Mouse (Mus musculus): ENCODE data around the gene Cln6. TPM values are rescaled to one million over a fixed set of nuclear protein-coding genes. Genes with fewer than 3 reads are reported as not detected.

The Cln6 gene
- polyA plus RNA-seq, 1 experiment from 2014 or later: 26.4 TPM

DNA sequence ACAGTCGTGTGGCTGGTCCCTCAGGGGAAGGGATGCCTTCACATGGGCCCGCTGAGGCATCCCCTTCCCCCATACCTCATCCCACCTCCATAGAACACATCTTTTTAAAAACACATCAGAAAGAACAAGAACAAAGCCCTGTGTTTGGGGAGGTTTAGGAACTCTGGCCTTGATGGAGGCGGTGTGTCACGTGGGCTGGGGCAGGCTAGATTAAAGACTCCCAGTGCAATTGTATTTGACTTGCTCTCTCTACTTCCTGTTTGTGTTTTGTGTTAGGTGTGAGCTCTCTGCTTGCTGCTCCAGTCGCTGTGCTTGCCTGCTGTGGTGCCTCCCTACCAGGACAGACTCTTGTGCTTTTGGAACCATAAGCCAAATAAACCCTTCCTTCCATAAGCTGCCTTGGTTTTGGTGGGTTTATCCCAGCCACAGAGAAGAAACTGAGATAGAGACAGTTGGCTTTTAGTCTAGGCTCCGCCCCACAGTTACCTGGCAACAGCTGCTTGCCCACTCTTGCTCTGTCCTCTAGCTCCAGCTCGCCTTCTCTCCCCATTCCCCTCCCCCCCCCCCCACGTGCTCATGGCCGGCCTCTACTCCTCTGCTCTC, 12.7 kb upstream of the Cln6 start:
- Histone ChIP-seq H3K36me3 (ENCODE audit: control insufficient read depth, insufficient read depth, low read length) (no peaks in the 10 kb centered on the region), H3K27me3 (ENCODE audit: control insufficient read depth, insufficient read depth, low read length) (no peaks in the 10 kb centered on the region), H3K9me3 (ENCODE audit: control insufficient read depth, low read depth, low read length) (no peaks in the 10 kb centered on the region), H3K27ac (ENCODE audit: low read length) (peak overlapping the region; percentile 3; the same call in 1 of the 2 replicates), H3K9ac (replicated peaks; ENCODE audit: low read depth, low read length) (no peak overlapping the region), H3K4me2 (replicated peaks; ENCODE audit: low read depth, low read length) (no peak overlapping the region), H3K4me1 (ENCODE audit: control insufficient read depth, insufficient read depth, low read length) (peaks cover 10% of the 10 kb centered on the region), H3K4me3 (ENCODE audit: low read depth, low read length) (no peak overlapping the region)
- 7% methylated on average over 9 of the region's 9 CpGs for WGBS
- no peak for ATAC-seq (ENCODE audit: insufficient number of reproducible peaks, insufficient read depth, low FRiP score, low read depth)

DNA sequence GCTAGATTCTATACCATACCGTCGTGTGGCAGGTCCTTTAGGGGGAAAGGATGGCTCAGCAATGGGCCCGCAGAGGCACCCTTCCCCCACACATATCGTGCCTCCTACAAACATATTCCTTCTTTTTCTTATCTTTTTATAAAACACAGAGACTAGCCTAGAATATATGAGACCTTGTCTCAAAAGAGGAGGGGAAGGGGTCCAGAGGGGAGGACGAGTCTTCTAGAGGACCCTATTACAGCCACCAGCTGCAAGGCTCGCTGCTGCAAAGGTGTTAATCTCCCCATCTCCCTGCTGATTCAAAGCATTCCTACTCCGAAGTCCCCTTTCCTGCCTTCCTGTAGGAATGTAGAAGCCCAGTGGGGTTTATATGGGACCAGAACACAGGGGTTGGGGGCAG, 12.1 kb upstream of the Cln6 start:
- no peak for ATAC-seq (ENCODE audit: insufficient number of reproducible peaks, insufficient read depth, low FRiP score, low read depth)

DNA sequence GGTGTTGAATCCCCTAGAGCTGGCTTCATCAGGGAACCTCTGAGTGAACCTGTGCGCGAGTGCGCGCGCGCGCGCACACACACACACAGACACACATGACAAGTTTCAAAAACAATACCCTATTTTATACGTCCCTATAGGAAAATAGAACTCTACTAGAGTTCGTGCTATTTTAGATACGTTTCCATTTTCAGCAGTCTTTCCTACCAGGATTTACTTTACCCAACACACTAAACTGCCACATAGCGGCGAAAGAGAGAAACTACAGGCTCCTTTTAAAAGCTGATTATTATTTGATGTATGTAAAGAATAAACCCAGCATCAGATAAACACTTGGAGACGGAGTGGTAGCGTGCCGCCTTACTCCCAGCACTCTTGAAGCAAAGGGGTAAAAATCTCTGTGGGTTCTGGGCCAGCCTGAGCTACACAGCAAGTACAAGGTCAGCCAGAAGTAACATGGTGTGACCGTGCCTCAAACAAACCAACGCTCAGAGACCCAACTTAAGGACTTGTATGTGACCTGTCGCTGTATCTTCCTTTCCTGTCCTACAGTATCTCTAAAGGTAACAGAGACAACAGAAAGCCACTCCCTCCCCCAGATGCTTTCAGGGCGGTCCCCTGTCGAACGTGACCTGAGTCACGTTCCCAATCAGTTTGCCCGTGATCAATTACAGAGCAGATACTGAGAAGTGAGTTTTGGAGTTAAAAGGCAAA, 10.5 kb upstream of the Cln6 start:
- Histone ChIP-seq H3K9ac (replicated peaks; ENCODE audit: low read depth, low read length) (no peak overlapping the region), H3K4me2 (replicated peaks; ENCODE audit: low read depth, low read length) (peak overlapping the region; percentile 28), H3K27me3 (ENCODE audit: control insufficient read depth, insufficient read depth, low read length) (no peaks in the 10 kb centered on the region), H3K9me3 (ENCODE audit: control insufficient read depth, low read depth, low read length) (no peaks in the 10 kb centered on the region), H3K4me1 (ENCODE audit: control insufficient read depth, insufficient read depth, low read length) (peaks cover 10% of the 10 kb centered on the region), H3K27ac (ENCODE audit: low read length) (no peak overlapping the region; the same call in 1 of the 2 replicates), H3K4me3 (ENCODE audit: low read depth, low read length) (no peak overlapping the region; the same call in 1 of the 2 replicates), H3K36me3 (ENCODE audit: control insufficient read depth, insufficient read depth, low read length) (no peaks in the 10 kb centered on the region)
- WGBS: 5% methylated on average over 24 of the region's 24 CpGs
- ATAC-seq (ENCODE audit: insufficient number of reproducible peaks, insufficient read depth, low FRiP score, low read depth): no peak

More for the DNA sequence above, 12.1 kb upstream of the Cln6 start:
- Histone ChIP-seq H3K4me3 (ENCODE audit: low read depth, low read length) (no peak overlapping the region), H3K4me1 (ENCODE audit: control insufficient read depth, insufficient read depth, low read length) (peaks cover 10% of the 10 kb centered on the region), H3K27ac (ENCODE audit: low read length) (peak overlapping the region; percentile 41; the same call in 1 of the 2 replicates), H3K36me3 (ENCODE audit: control insufficient read depth, insufficient read depth, low read length) (no peaks in the 10 kb centered on the region), H3K9me3 (ENCODE audit: control insufficient read depth, low read depth, low read length) (no peaks in the 10 kb centered on the region), H3K27me3 (ENCODE audit: control insufficient read depth, insufficient read depth, low read length) (no peaks in the 10 kb centered on the region), H3K4me2 (replicated peaks; ENCODE audit: low read depth, low read length) (no peak overlapping the region), H3K9ac (replicated peaks; ENCODE audit: low read depth, low read length) (no peak overlapping the region)
- WGBS: 8% methylated on average over 7 of the region's 7 CpGs

DNA sequence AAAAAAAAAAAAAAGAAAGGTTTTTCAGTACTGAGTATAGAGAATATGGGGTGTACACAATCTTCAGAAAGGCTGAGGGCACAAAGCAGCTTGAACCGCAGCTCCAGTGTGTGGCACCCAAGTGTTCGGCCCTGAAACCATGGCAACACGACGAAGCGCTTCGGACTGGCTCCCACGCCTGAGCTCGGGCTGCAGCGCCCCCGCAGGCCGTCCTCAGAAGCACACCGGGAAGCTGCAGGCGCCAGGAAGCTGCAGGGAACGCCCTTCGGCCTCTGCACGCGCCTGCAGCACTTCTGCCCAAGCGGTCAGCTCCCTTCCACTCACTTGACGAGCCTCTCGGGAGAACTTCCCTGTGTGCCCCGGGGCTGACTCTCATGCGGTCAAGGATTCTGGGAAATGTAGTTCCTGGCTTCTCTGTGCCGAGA, 9.9 kb upstream of the Cln6 start:
- Histone ChIP-seq H3K4me3 (ENCODE audit: low read depth, low read length) (no peak overlapping the region; the same call in 1 of the 2 replicates), H3K27ac (ENCODE audit: low read length) (no peak overlapping the region), H3K36me3 (ENCODE audit: control insufficient read depth, insufficient read depth, low read length) (no peaks in the 10 kb centered on the region), H3K9me3 (ENCODE audit: control insufficient read depth, low read depth, low read length) (no peaks in the 10 kb centered on the region), H3K9ac (replicated peaks; ENCODE audit: low read depth, low read length) (no peak overlapping the region), H3K4me1 (ENCODE audit: control insufficient read depth, insufficient read depth, low read length) (peaks cover 10% of the 10 kb centered on the region), H3K27me3 (ENCODE audit: control insufficient read depth, insufficient read depth, low read length) (no peaks in the 10 kb centered on the region), H3K4me2 (replicated peaks; ENCODE audit: low read depth, low read length) (peak overlapping the region; percentile 28)
- 0% methylated on average over 23 of the region's 23 CpGs for WGBS
- ATAC-seq (ENCODE audit: insufficient number of reproducible peaks, insufficient read depth, low FRiP score, low read depth): peak; percentile 94

DNA sequence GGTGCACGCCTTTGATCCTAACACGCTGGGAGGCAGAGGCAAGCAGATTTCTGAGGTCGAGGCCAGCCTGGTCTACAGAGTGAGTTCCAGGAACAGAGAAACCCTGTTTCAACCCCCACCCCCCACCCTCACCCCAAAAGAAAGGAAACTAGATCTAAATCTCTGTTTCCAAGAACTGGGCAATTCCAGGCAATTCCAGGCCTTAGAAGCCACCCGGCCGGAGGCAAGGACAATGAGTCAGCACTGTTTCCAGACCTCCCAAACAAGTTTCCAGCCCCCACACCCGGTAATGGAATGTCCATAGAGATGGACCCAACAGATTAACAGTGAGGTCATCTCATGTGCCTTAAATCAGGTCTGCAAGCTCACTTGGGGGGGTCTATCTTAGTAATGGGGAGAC, 8.7 kb upstream of the Cln6 start:
- Histone ChIP-seq H3K9ac (replicated peaks; ENCODE audit: low read depth, low read length) (no peak overlapping the region), H3K27ac (ENCODE audit: low read length) (no peak overlapping the region), H3K27me3 (ENCODE audit: control insufficient read depth, insufficient read depth, low read length) (no peaks in the 10 kb centered on the region), H3K9me3 (ENCODE audit: control insufficient read depth, low read depth, low read length) (no peaks in the 10 kb centered on the region), H3K4me2 (replicated peaks; ENCODE audit: low read depth, low read length) (no peak overlapping the region), H3K4me3 (ENCODE audit: low read depth, low read length) (no peak overlapping the region), H3K36me3 (ENCODE audit: control insufficient read depth, insufficient read depth, low read length) (no peaks in the 10 kb centered on the region), H3K4me1 (ENCODE audit: control insufficient read depth, insufficient read depth, low read length) (peaks cover 10% of the 10 kb centered on the region)
- 80% methylated on average over 6 of the region's 6 CpGs for WGBS
- no peak for ATAC-seq (ENCODE audit: insufficient number of reproducible peaks, insufficient read depth, low FRiP score, low read depth)

DNA sequence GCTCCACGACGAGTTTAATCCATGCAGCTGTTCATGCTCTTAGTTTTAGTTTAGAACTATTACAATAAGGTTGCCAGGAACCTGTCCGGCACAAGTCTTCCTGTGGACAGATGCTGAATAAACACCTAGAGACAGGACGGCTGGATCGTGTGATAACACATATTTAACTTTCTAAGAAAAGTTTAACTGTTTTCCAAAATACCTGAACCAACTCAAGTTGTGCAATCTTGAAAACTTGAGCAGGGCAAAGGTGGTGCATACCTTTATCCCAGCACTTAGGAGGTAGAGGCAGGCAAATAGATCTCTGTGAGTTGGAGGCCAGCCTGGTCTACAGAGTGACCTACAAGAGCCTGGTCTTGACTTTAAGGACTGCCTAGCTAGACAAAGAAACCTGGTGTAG, 3.7 kb upstream of the Cln6 start:
- Histone ChIP-seq H3K36me3 (ENCODE audit: control insufficient read depth, insufficient read depth, low read length) (no peaks in the 10 kb centered on the region), H3K9me3 (ENCODE audit: control insufficient read depth, low read depth, low read length) (no peaks in the 10 kb centered on the region), H3K4me1 (ENCODE audit: control insufficient read depth, insufficient read depth, low read length) (peaks cover 14% of the 10 kb centered on the region), H3K27me3 (ENCODE audit: control insufficient read depth, insufficient read depth, low read length) (no peaks in the 10 kb centered on the region), H3K9ac (replicated peaks; ENCODE audit: low read depth, low read length) (no peak overlapping the region), H3K4me3 (ENCODE audit: low read depth, low read length) (no peak overlapping the region), H3K27ac (ENCODE audit: low read length) (no peak overlapping the region), H3K4me2 (replicated peaks; ENCODE audit: low read depth, low read length) (no peak overlapping the region)
- WGBS: 49% methylated on average over 5 of the region's 5 CpGs
- no peak for ATAC-seq (ENCODE audit: insufficient number of reproducible peaks, insufficient read depth, low FRiP score, low read depth)

DNA sequence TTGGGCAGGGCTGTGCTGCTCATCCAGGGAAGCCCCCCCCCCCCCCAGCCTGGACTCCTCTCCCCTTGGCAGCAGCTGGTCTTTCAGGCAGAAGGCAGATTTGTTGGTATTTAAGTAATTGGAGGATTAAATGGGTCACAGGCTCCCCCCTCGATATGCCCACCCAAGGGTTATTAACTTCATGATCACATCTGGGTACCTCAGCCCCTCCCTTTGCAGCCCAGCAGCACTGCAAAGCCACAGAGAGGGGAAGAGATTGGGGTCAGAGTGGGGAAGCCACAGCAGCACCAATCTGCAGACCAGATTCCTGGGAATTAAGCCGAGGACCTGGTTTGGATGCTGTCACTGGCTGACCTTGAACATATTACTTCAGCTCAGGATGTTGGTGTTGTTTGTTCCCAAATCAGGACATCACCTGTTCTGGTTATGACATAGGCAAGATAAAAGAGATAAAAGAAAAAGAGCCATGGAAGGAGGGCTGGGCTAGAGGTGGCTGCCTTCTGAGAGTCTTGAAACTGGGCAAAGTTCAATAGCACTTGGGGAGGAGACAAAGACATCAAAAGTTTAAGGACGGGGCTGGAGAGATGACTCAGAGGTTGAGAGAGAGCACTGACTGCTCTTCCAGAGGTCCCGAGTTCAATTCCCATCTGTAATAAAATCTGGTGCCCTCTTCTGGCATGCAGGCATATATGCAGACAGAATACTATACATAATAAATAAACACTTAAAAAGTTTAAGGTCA, 2.7 kb upstream of the Cln6 start:
- Histone ChIP-seq H3K9ac (replicated peaks; ENCODE audit: low read depth, low read length) (no peak overlapping the region), H3K27ac (ENCODE audit: low read length) (no peak overlapping the region), H3K4me1 (ENCODE audit: control insufficient read depth, insufficient read depth, low read length) (peaks cover 18% of the 10 kb centered on the region), H3K36me3 (ENCODE audit: control insufficient read depth, insufficient read depth, low read length) (no peaks in the 10 kb centered on the region), H3K4me2 (replicated peaks; ENCODE audit: low read depth, low read length) (no peak overlapping the region), H3K4me3 (ENCODE audit: low read depth, low read length) (no peak overlapping the region), H3K9me3 (ENCODE audit: control insufficient read depth, low read depth, low read length) (no peaks in the 10 kb centered on the region), H3K27me3 (ENCODE audit: control insufficient read depth, insufficient read depth, low read length) (no peaks in the 10 kb centered on the region)
- ATAC-seq (ENCODE audit: insufficient number of reproducible peaks, insufficient read depth, low FRiP score, low read depth): no peak
- WGBS: 54% methylated on average over 4 of the region's 4 CpGs

DNA sequence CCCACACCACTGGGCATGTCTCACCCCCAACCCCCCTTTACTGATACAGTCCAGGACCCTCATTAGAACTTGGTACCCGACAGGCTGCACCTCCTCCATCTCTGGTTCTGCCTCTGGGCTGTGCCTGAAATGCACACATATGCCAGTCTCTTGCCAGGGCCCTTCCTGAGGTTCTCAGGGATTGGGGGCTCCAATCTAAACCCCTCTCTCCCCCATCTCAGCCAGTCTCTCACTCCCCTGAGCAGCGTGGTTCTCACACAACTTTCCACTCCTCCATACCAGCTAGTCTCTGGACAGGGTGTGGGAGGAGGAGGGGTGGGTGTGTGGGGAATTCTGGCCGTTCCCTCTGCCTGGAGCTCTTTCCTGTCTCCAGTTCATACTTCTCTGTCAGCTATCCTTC, 974 bp upstream of the Cln6 start:
- Histone ChIP-seq H3K4me1 (ENCODE audit: control insufficient read depth, insufficient read depth, low read length) (peaks cover 18% of the 10 kb centered on the region), H3K27ac (ENCODE audit: low read length) (peak overlapping the region; percentile 35; the same call in 1 of the 2 replicates), H3K9me3 (ENCODE audit: control insufficient read depth, low read depth, low read length) (no peaks in the 10 kb centered on the region), H3K4me2 (replicated peaks; ENCODE audit: low read depth, low read length) (no peak overlapping the region), H3K4me3 (ENCODE audit: low read depth, low read length) (no peak overlapping the region), H3K27me3 (ENCODE audit: control insufficient read depth, insufficient read depth, low read length) (no peaks in the 10 kb centered on the region), H3K36me3 (ENCODE audit: control insufficient read depth, insufficient read depth, low read length) (no peaks in the 10 kb centered on the region), H3K9ac (replicated peaks; ENCODE audit: low read depth, low read length) (no peak overlapping the region)
- 0 out of 2 replicates have a peak, but pooled peaks have one; percentile 0 for ATAC-seq (ENCODE audit: insufficient number of reproducible peaks, insufficient read depth, low FRiP score, low read depth)
- WGBS: 38% methylated on average over 3 of the region's 3 CpGs
